Mouse (Mus musculus): Measurements from ENCODE around the gene Tdpoz4.
"Not testable (repeated sequence)": the region's sequence is repeated elsewhere in the genome, so short reads cannot be mapped to it uniquely, and the experiment has no call there.

DNA sequence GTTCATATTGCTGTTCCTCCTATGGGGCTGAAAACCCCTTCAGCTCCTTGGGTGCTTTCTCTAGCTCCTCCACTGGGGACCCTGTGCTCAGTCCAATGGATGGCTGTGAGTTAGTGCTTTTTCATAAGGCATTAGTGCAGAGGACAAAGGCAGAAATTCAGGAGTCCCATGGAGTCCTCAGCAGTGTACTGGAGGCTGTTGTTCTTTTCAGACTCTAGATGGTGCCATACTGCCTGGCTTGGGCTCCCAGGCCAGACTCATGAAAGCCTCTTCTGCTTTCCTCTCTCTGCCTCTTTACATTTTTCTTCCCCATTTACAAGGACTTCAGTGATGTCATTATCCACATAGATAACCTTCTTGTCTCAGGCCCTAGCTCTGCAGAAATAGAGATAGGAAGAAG lies 17.1 kb downstream of the Tdpoz4 start:
- TF ChIP-seq CTCF (IDR thresholded peaks at IDR 0.05; ENCODE audit: control insufficient read depth, insufficient read depth, low read length); POLR2A (IDR thresholded peaks at IDR 0.05; ENCODE audit: borderline replicate concordance, control insufficient read depth, low read depth, low read length): not testable (repeated sequence)

Data from bone marrow, adult 2 months (tissue).